Mouse (Mus musculus) embryonic facial prominence, embryonic 12.5 days (tissue): ENCODE data around the gene Lipc. TPM values are rescaled to one million over a fixed set of nuclear protein-coding genes. Genes with fewer than 3 reads are reported as not detected.

ENCODE experiments used
- ATAC-seq: fragments of 200-750 bp; cut with Nextera tagmentation; 2 replicates; pipeline ENCODE4 v1.8.0; 2017; ENCODE audit not compliant: insufficient number of reproducible peaks, insufficient read depth, low FRiP score, low TSS enrichment
- H3K27ac ChIP-seq: fragments of 300-500 bp; sonication (generic); 2 replicates; pipeline ENCODE4 v1.5.1; 2016; ENCODE audit warnings: mild to moderate bottlenecking
- H3K27me3 ChIP-seq: fragments of 300-500 bp; sonication (generic); 2 replicates; pipeline ENCODE4 v1.6.1; 2016; ENCODE audit warnings: mild to moderate bottlenecking, moderate library complexity
- H3K36me3 ChIP-seq: fragments of 300-500 bp; sonication (generic); 2 replicates; pipeline ENCODE4 v1.6.1; 2016; ENCODE audit warnings: mild to moderate bottlenecking
- H3K4me1 ChIP-seq: fragments of 300-500 bp; sonication (generic); 2 replicates; pipeline ENCODE4 v1.6.1; 2016
- H3K4me2 ChIP-seq: fragments of 300-500 bp; sonication (generic); replicated peaks from 2 replicates; pipeline ENCODE4 v1.6.1; 2016; ENCODE audit warnings: mild to moderate bottlenecking, moderate library complexity
- H3K4me3 ChIP-seq: fragments of 300-500 bp; sonication (generic); 2 replicates; pipeline ENCODE4 v1.5.1; 2016; ENCODE audit warnings: mild to moderate bottlenecking
- H3K9ac ChIP-seq: fragments of 300-500 bp; sonication (generic); 2 replicates; pipeline ENCODE4 v1.6.1; 2016; ENCODE audit warnings: mild to moderate bottlenecking, moderate library complexity
- H3K9me3 ChIP-seq: fragments of 300-500 bp; sonication (generic); 2 replicates; pipeline ENCODE4 v1.6.1; 2016; ENCODE audit warnings: mild to moderate bottlenecking, moderate library complexity
- WGBS: fragments of 180-500 bp; shearing (Covaris S2); methylation state at CpG from one replicate; pipeline ENCODE4 v1.1.7; 2016; 5-methylcytosine and 5-hydroxymethylcytosine counted together
- polyA plus RNA-seq: library from polyadenylated mRNA; unstranded; fragments of >200 nt; fragmentation: Nextera tagmentation; extraction: Ambion mirVana; gene quantifications from 2 replicates; pipeline ENCODE4 v1.2.1, GENCODE M21; 2016

Gene Lipc
- polyA plus RNA-seq, 1 experiment from 2014 or later, result not detected

GRCm38 (mm10) chr9:70949336-70949735 is 2.7 kb downstream of the Lipc start:
- Histone ChIP-seq H3K4me2 (no peak overlapping the region), H3K27ac (no peak overlapping the region), H3K4me3 (no peak overlapping the region), H3K9ac (no peak overlapping the region), H3K27me3 (no peaks in the 10 kb centered on the region), H3K9me3 (no peaks in the 10 kb centered on the region), H3K36me3 (no peaks in the 10 kb centered on the region), H3K4me1 (no peaks in the 10 kb centered on the region)
- WGBS, result 84% methylated on average over 8 of the region's 8 CpGs
- no peak for ATAC-seq

- Histone ChIP-seq H3K4me3 (no peak overlapping the region), H3K9me3 (no peaks in the 10 kb centered on the region), H3K27ac (no peak overlapping the region), H3K9ac (no peak overlapping the region), H3K36me3 (no peaks in the 10 kb centered on the region), H3K27me3 (no peaks in the 10 kb centered on the region), H3K4me2 (no peak overlapping the region), H3K4me1 (no peaks in the 10 kb centered on the region)
- ATAC-seq, result no peak
- 75% methylated on average over 5 of the region's 5 CpGs for WGBS
These were observed 4.7 kb downstream of the Lipc start for GRCm38 (mm10) chr9:70947312-70947711.

GRCm38 (mm10) chr9:70942686-70943333 is 9.2 kb downstream of the Lipc start:
- Histone ChIP-seq H3K27ac (no peak overlapping the region), H3K4me2 (no peak overlapping the region), H3K27me3 (no peaks in the 10 kb centered on the region), H3K4me3 (no peak overlapping the region), H3K36me3 (no peaks in the 10 kb centered on the region), H3K9ac (no peak overlapping the region), H3K4me1 (no peaks in the 10 kb centered on the region), H3K9me3 (no peaks in the 10 kb centered on the region)
- 75% methylated on average over 9 of the region's 9 CpGs for WGBS
- ATAC-seq, result no peak

GRCm38 (mm10) chr9:70939752-70940501 is 12.1 kb downstream of the Lipc start:
- H3K9ac ChIP-seq, result no peak overlapping the region
- no peak overlapping the region for H3K4me2 ChIP-seq
- no peaks in the 10 kb centered on the region for H3K36me3 ChIP-seq
- ATAC-seq, result no peak
- no peak overlapping the region for H3K4me3 ChIP-seq
- no peaks in the 10 kb centered on the region for H3K4me1 ChIP-seq
- no peak overlapping the region for H3K27ac ChIP-seq
- H3K9me3 ChIP-seq, result no peaks in the 10 kb centered on the region
- no peaks in the 10 kb centered on the region for H3K27me3 ChIP-seq
- 77% methylated on average over 8 of the region's 8 CpGs for WGBS

- no peak for ATAC-seq
- Histone ChIP-seq H3K27me3 (no peaks in the 10 kb centered on the region), H3K4me1 (no peaks in the 10 kb centered on the region), H3K9ac (no peak overlapping the region), H3K36me3 (no peaks in the 10 kb centered on the region), H3K27ac (no peak overlapping the region), H3K4me2 (no peak overlapping the region), H3K4me3 (no peak overlapping the region), H3K9me3 (no peaks in the 10 kb centered on the region)
- WGBS, result 34% methylated on average over 2 of the region's 2 CpGs
These were observed 13.2 kb downstream of the Lipc start for GRCm38 (mm10) chr9:70938850-70939249.

- no peak overlapping the region for H3K9ac ChIP-seq
- H3K4me2 ChIP-seq, result no peak overlapping the region
- H3K9me3 ChIP-seq, result no peaks in the 10 kb centered on the region
- H3K36me3 ChIP-seq, result no peaks in the 10 kb centered on the region
- no peak overlapping the region for H3K27ac ChIP-seq
- H3K4me3 ChIP-seq, result no peak overlapping the region
- WGBS, result 88% methylated on average over 6 of the region's 6 CpGs
- no peaks in the 10 kb centered on the region for H3K27me3 ChIP-seq
- no peaks in the 10 kb centered on the region for H3K4me1 ChIP-seq
- no peak for ATAC-seq
These were observed 13.9 kb downstream of the Lipc start for GRCm38 (mm10) chr9:70938134-70938533.

GRCm38 (mm10) chr9:70934587-70935295 is 17.3 kb downstream of the Lipc start:
- Histone ChIP-seq H3K4me2 (no peak overlapping the region), H3K27ac (no peak overlapping the region), H3K4me1 (no peaks in the 10 kb centered on the region), H3K9ac (no peak overlapping the region), H3K4me3 (no peak overlapping the region), H3K27me3 (no peaks in the 10 kb centered on the region), H3K36me3 (no peaks in the 10 kb centered on the region), H3K9me3 (no peaks in the 10 kb centered on the region)
- ATAC-seq, result no peak
- WGBS, result 76% methylated on average over 8 of the region's 8 CpGs

GRCm38 (mm10) chr9:70930641-70931020 is 21.4 kb downstream of the Lipc start:
- Histone ChIP-seq H3K9ac (no peak overlapping the region), H3K27ac (no peak overlapping the region), H3K4me2 (no peak overlapping the region), H3K4me3 (no peak overlapping the region), H3K36me3 (no peaks in the 10 kb centered on the region), H3K9me3 (no peaks in the 10 kb centered on the region), H3K27me3 (no peaks in the 10 kb centered on the region), H3K4me1 (no peaks in the 10 kb centered on the region)
- ATAC-seq, result no peak
- 73% methylated on average over 5 of the region's 5 CpGs for WGBS

- Histone ChIP-seq H3K27me3 (no peaks in the 10 kb centered on the region), H3K4me1 (no peaks in the 10 kb centered on the region), H3K4me3 (no peak overlapping the region), H3K9me3 (no peaks in the 10 kb centered on the region; the same call in 1 of the 2 replicates), H3K4me2 (no peak overlapping the region), H3K27ac (no peak overlapping the region), H3K9ac (no peak overlapping the region), H3K36me3 (no peaks in the 10 kb centered on the region)
- 53% methylated on average over 15 of the region's 15 CpGs for WGBS
- no peak for ATAC-seq
These were observed 22.0 kb downstream of the Lipc start for GRCm38 (mm10) chr9:70929840-70930640.

GRCm38 (mm10) chr9:70928472-70928871 is 23.6 kb downstream of the Lipc start:
- no peaks in the 10 kb centered on the region for H3K36me3 ChIP-seq
- no peaks in the 10 kb centered on the region; the same call in 1 of the 2 replicates for H3K9me3 ChIP-seq
- H3K4me2 ChIP-seq, result no peak overlapping the region
- H3K4me3 ChIP-seq, result no peak overlapping the region
- WGBS, result 93% methylated on average over 1 of the region's 1 CpGs
- H3K9ac ChIP-seq, result no peak overlapping the region
- H3K4me1 ChIP-seq, result no peaks in the 10 kb centered on the region
- no peak overlapping the region for H3K27ac ChIP-seq
- H3K27me3 ChIP-seq, result no peaks in the 10 kb centered on the region
- ATAC-seq, result no peak

- H3K9ac ChIP-seq, result no peak overlapping the region
- no peaks in the 10 kb centered on the region for H3K36me3 ChIP-seq
- H3K4me3 ChIP-seq, result no peak overlapping the region
- H3K27ac ChIP-seq, result no peak overlapping the region
- H3K27me3 ChIP-seq, result no peaks in the 10 kb centered on the region
- no peak overlapping the region for H3K4me2 ChIP-seq
- H3K4me1 ChIP-seq, result no peaks in the 10 kb centered on the region
- H3K9me3 ChIP-seq, result no peaks in the 10 kb centered on the region; the same call in 1 of the 2 replicates
- ATAC-seq, result no peak
These were observed 24.3 kb downstream of the Lipc start for GRCm38 (mm10) chr9:70927701-70928100.
